Mouse (Mus musculus) kidney, embryonic 15.5 days (tissue): ENCODE measurements at regions not wholly inside any gene's neighbourhood (a gene's known extent, or its start where the extent isn't known, plus 50 kb on each side); places are given as distances from the start of the nearest gene placed in this dataset.

Source experiments
- ATAC-seq: fragments of 200-750 bp; cut with Nextera tagmentation; replicated peaks from 2 replicates; pipeline ENCODE4 v1.8.0; 2017; ENCODE audit warnings: moderate TSS enrichment; ENCODE audit not compliant: low FRiP score
- H3K27ac ChIP-seq: fragments of 300-500 bp; sonication (generic); 2 replicates; pipeline ENCODE4 v1.5.1; 2015; ENCODE audit warnings: mild to moderate bottlenecking, inconsistent platforms
- H3K27me3 ChIP-seq: fragments of 300-500 bp; sonication (generic); 2 replicates; pipeline ENCODE4 v1.6.1; 2015; ENCODE audit warnings: inconsistent platforms
- H3K36me3 ChIP-seq: fragments of 300-500 bp; sonication (generic); 2 replicates; pipeline ENCODE4 v1.6.1; 2015; ENCODE audit warnings: inconsistent platforms
- H3K4me1 ChIP-seq: fragments of 300-500 bp; sonication (generic); 2 replicates; pipeline ENCODE4 v1.6.1; 2015; ENCODE audit warnings: inconsistent platforms
- H3K4me2 ChIP-seq: fragments of 300-500 bp; sonication (generic); 2 replicates; pipeline ENCODE4 v1.6.1; 2015; ENCODE audit warnings: moderate library complexity, mild to moderate bottlenecking, inconsistent platforms
- H3K4me3 ChIP-seq: fragments of 300-500 bp; sonication (generic); replicated peaks from 2 replicates; pipeline ENCODE4 v1.5.1; 2015; ENCODE audit warnings: mild to moderate bottlenecking, inconsistent platforms
- H3K9ac ChIP-seq: fragments of 300-500 bp; sonication (generic); 2 replicates; pipeline ENCODE4 v1.6.1; 2015; ENCODE audit warnings: mild to moderate bottlenecking, inconsistent platforms
- H3K9me3 ChIP-seq: fragments of 300-500 bp; sonication (generic); replicated peaks from 2 replicates; pipeline ENCODE4 v1.6.1; 2016; ENCODE audit warnings: inconsistent platforms
- WGBS: fragments of 180-500 bp; shearing (Covaris S2); methylation state at CpG from one replicate; pipeline ENCODE4 v1.1.7; 2015; ENCODE audit warnings: mixed read lengths; 5-methylcytosine and 5-hydroxymethylcytosine counted together

- H3K4me1 ChIP-seq, result peaks cover 7% of the 10 kb centered on the region; the same call in 1 of the 2 replicates
- H3K27ac ChIP-seq, result no peak overlapping the region
- H3K9ac ChIP-seq, result no peak overlapping the region
- H3K4me3 ChIP-seq, result no peak overlapping the region
- WGBS, result 50% methylated on average over 1 of the region's 1 CpGs
- no peaks in the 10 kb centered on the region for H3K36me3 ChIP-seq
- ATAC-seq, result no peak
- H3K4me2 ChIP-seq, result no peak overlapping the region
- no peaks in the 10 kb centered on the region for H3K9me3 ChIP-seq
- peaks cover 5% of the 10 kb centered on the region; the same call in 1 of the 2 replicates for H3K27me3 ChIP-seq
Measured at GRCm38 (mm10) chr12:109946936-109947335, 331.9 kb upstream of the Dio3 start.

- WGBS, result 44% methylated on average over 7 of the region's 7 CpGs
- Histone ChIP-seq H3K27ac (no peak overlapping the region), H3K9ac (no peak overlapping the region), H3K36me3 (no peaks in the 10 kb centered on the region), H3K9me3 (no peaks in the 10 kb centered on the region), H3K27me3 (peaks cover 5% of the 10 kb centered on the region; the same call in 1 of the 2 replicates), H3K4me1 (peaks cover 7% of the 10 kb centered on the region; the same call in 1 of the 2 replicates), H3K4me3 (no peak overlapping the region), H3K4me2 (no peak overlapping the region)
- no peak for ATAC-seq
Measured at GRCm38 (mm10) chr12:109947886-109948433, 330.9 kb upstream of the Dio3 start.

- H3K9ac ChIP-seq, result no peak overlapping the region
- no peak overlapping the region for H3K4me3 ChIP-seq
- H3K4me2 ChIP-seq, result no peak overlapping the region
- ATAC-seq, result no peak
- peaks cover 7% of the 10 kb centered on the region; the same call in 1 of the 2 replicates for H3K4me1 ChIP-seq
- H3K27me3 ChIP-seq, result peaks cover 5% of the 10 kb centered on the region; the same call in 1 of the 2 replicates
- 23% methylated on average over 16 of the region's 16 CpGs for WGBS
- H3K27ac ChIP-seq, result no peak overlapping the region
- H3K36me3 ChIP-seq, result no peaks in the 10 kb centered on the region
- H3K9me3 ChIP-seq, result no peaks in the 10 kb centered on the region
Measured at GRCm38 (mm10) chr12:109948434-109948984, 330.4 kb upstream of the Dio3 start.

GRCm38 (mm10) chr12:109949231-109949965 lies 329.5 kb upstream of the Dio3 start:
- no peak; the same call in 1 of the 2 replicates for ATAC-seq
- 77% methylated on average over 17 of the region's 17 CpGs for WGBS
- Histone ChIP-seq H3K9ac (no peak overlapping the region), H3K4me3 (no peak overlapping the region), H3K36me3 (no peaks in the 10 kb centered on the region), H3K4me2 (no peak overlapping the region), H3K4me1 (peaks cover 7% of the 10 kb centered on the region; the same call in 1 of the 2 replicates), H3K27me3 (peaks cover 5% of the 10 kb centered on the region; the same call in 1 of the 2 replicates), H3K9me3 (no peaks in the 10 kb centered on the region), H3K27ac (no peak overlapping the region)

GRCm38 (mm10) chr12:109950632-109951031 lies 328.2 kb upstream of the Dio3 start:
- Histone ChIP-seq H3K9ac (no peak overlapping the region), H3K4me2 (no peak overlapping the region), H3K27ac (no peak overlapping the region), H3K36me3 (no peaks in the 10 kb centered on the region), H3K4me3 (no peak overlapping the region), H3K4me1 (peaks cover 7% of the 10 kb centered on the region; the same call in 1 of the 2 replicates), H3K9me3 (no peaks in the 10 kb centered on the region), H3K27me3 (peaks cover 5% of the 10 kb centered on the region; the same call in 1 of the 2 replicates)
- 46% methylated on average over 6 of the region's 6 CpGs for WGBS
- ATAC-seq, result no peak

- Histone ChIP-seq H3K36me3 (no peaks in the 10 kb centered on the region), H3K4me1 (peaks cover 7% of the 10 kb centered on the region; the same call in 1 of the 2 replicates), H3K4me2 (no peak overlapping the region), H3K27ac (no peak overlapping the region), H3K9ac (no peak overlapping the region), H3K4me3 (no peak overlapping the region), H3K27me3 (peaks cover 5% of the 10 kb centered on the region; the same call in 1 of the 2 replicates), H3K9me3 (no peaks in the 10 kb centered on the region)
- no peak for ATAC-seq
- 93% methylated on average over 12 of the region's 12 CpGs for WGBS
Measured at GRCm38 (mm10) chr12:109951473-109951872, 327.4 kb upstream of the Dio3 start.

- no peaks in the 10 kb centered on the region for H3K36me3 ChIP-seq
- ATAC-seq, result no peak
- H3K27me3 ChIP-seq, result peaks cover 5% of the 10 kb centered on the region; the same call in 1 of the 2 replicates
- H3K27ac ChIP-seq, result no peak overlapping the region
- no peak overlapping the region for H3K9ac ChIP-seq
- no peak overlapping the region for H3K4me3 ChIP-seq
- no peak overlapping the region for H3K4me2 ChIP-seq
- H3K9me3 ChIP-seq, result no peaks in the 10 kb centered on the region
- H3K4me1 ChIP-seq, result peaks cover 7% of the 10 kb centered on the region; the same call in 1 of the 2 replicates
- WGBS, result 84% methylated on average over 10 of the region's 10 CpGs
Measured at GRCm38 (mm10) chr12:109951884-109952456, 326.9 kb upstream of the Dio3 start.

GRCm38 (mm10) chr12:109952933-109953332 lies 325.9 kb upstream of the Dio3 start:
- H3K27me3 ChIP-seq, result peaks cover 5% of the 10 kb centered on the region; the same call in 1 of the 2 replicates
- no peak overlapping the region for H3K4me3 ChIP-seq
- no peak overlapping the region for H3K9ac ChIP-seq
- H3K4me2 ChIP-seq, result no peak overlapping the region
- 68% methylated on average over 3 of the region's 3 CpGs for WGBS
- no peaks in the 10 kb centered on the region for H3K9me3 ChIP-seq
- no peaks in the 10 kb centered on the region for H3K36me3 ChIP-seq
- no peak for ATAC-seq
- no peak overlapping the region for H3K27ac ChIP-seq
- H3K4me1 ChIP-seq, result peaks cover 7% of the 10 kb centered on the region; the same call in 1 of the 2 replicates

GRCm38 (mm10) chr12:109957305-109957704 lies 321.6 kb upstream of the Dio3 start:
- no peak overlapping the region for H3K9ac ChIP-seq
- 0 out of 2 replicates have a peak, but pooled peaks cover 3% of the 10 kb centered on the region for H3K4me1 ChIP-seq
- ATAC-seq, result no peak

GRCm38 (mm10) chr12:109958357-109959085 lies 320.3 kb upstream of the Dio3 start:
- Histone ChIP-seq H3K27ac (no peak overlapping the region), H3K36me3 (no peaks in the 10 kb centered on the region), H3K4me3 (no peak overlapping the region), H3K4me2 (no peak overlapping the region), H3K4me1 (0 out of 2 replicates have a peak, but pooled peaks cover 3% of the 10 kb centered on the region), H3K9ac (no peak overlapping the region), H3K27me3 (peaks cover 7% of the 10 kb centered on the region; the same call in 1 of the 2 replicates), H3K9me3 (no peaks in the 10 kb centered on the region)
- WGBS, result 49% methylated on average over 18 of the region's 18 CpGs
- peak; percentile 92 for ATAC-seq

More at GRCm38 (mm10) chr12:109957305-109957704, 321.6 kb upstream of the Dio3 start:
- H3K36me3 ChIP-seq, result no peaks in the 10 kb centered on the region
- H3K27me3 ChIP-seq, result peaks cover 7% of the 10 kb centered on the region; the same call in 1 of the 2 replicates
- no peak overlapping the region for H3K27ac ChIP-seq
- no peak overlapping the region for H3K4me2 ChIP-seq
- 75% methylated on average over 3 of the region's 3 CpGs for WGBS
- H3K4me3 ChIP-seq, result no peak overlapping the region
- H3K9me3 ChIP-seq, result no peaks in the 10 kb centered on the region

GRCm38 (mm10) chr12:109966776-109967175 lies 312.1 kb upstream of the Dio3 start:
- H3K27ac ChIP-seq, result no peak overlapping the region
- no peaks in the 10 kb centered on the region for H3K4me1 ChIP-seq
- 86% methylated on average over 12 of the region's 12 CpGs for WGBS
- 0 out of 2 replicates have a peak, but pooled peaks cover 7% of the 10 kb centered on the region for H3K27me3 ChIP-seq
- no peak overlapping the region for H3K9ac ChIP-seq
- ATAC-seq, result no peak
- H3K9me3 ChIP-seq, result no peaks in the 10 kb centered on the region
- H3K4me3 ChIP-seq, result no peak overlapping the region
- H3K36me3 ChIP-seq, result no peaks in the 10 kb centered on the region
- H3K4me2 ChIP-seq, result no peak overlapping the region
